Mouse (Mus musculus) hindbrain, embryonic 13.5 days (tissue): ENCODE results near the gene Gm20517. TPM values are rescaled to one million over a fixed set of nuclear protein-coding genes. Genes with fewer than 3 reads are reported as not detected.

ENCODE experiments used
- ATAC-seq: fragments of 200-750 bp; cut with Nextera tagmentation; 2 replicates; pipeline ENCODE4 v1.8.0; 2017; ENCODE audit warnings: moderate TSS enrichment; ENCODE audit not compliant: low FRiP score
- H3K27ac ChIP-seq: fragments of 300-500 bp; sonication (generic); 2 replicates; pipeline ENCODE4 v1.5.1; 2015; ENCODE audit warnings: inconsistent platforms, mild to moderate bottlenecking, moderate library complexity
- H3K27me3 ChIP-seq: fragments of 300-500 bp; sonication (generic); 2 replicates; pipeline ENCODE4 v1.6.1; 2015; ENCODE audit warnings: mild to moderate bottlenecking, inconsistent platforms
- H3K36me3 ChIP-seq: fragments of 300-500 bp; sonication (generic); 2 replicates; pipeline ENCODE4 v1.6.1; 2015; ENCODE audit warnings: mild to moderate bottlenecking, inconsistent platforms
- H3K4me1 ChIP-seq: fragments of 300-500 bp; sonication (generic); replicated peaks from 2 replicates; pipeline ENCODE4 v1.6.1; 2015; ENCODE audit warnings: inconsistent platforms
- H3K4me2 ChIP-seq: fragments of 300-500 bp; sonication (generic); 2 replicates; pipeline ENCODE4 v1.6.1; 2015; ENCODE audit warnings: inconsistent platforms, mild to moderate bottlenecking, moderate library complexity
- H3K4me3 ChIP-seq: fragments of 300-500 bp; sonication (generic); 2 replicates; pipeline ENCODE4 v1.5.1; 2015; ENCODE audit warnings: mild to moderate bottlenecking, inconsistent platforms
- H3K9ac ChIP-seq: fragments of 300-500 bp; sonication (generic); 2 replicates; pipeline ENCODE4 v1.6.1; 2015; ENCODE audit warnings: mild to moderate bottlenecking, inconsistent platforms
- H3K9me3 ChIP-seq: fragments of 300-500 bp; sonication (generic); 2 replicates; pipeline ENCODE4 v1.6.1; 2016; ENCODE audit warnings: inconsistent platforms
- WGBS: fragments of 180-500 bp; shearing (Covaris S2); methylation state at CpG from one replicate; pipeline ENCODE4 v1.1.7; 2015; 5-methylcytosine and 5-hydroxymethylcytosine counted together
- polyA plus RNA-seq: library from polyadenylated mRNA; unstranded; fragments of >200 nt; fragmentation: Nextera tagmentation; extraction: Ambion mirVana; gene quantifications from 2 replicates; pipeline ENCODE4 v1.2.1, GENCODE M21; 2015

The Gm20517 gene
- polyA plus RNA-seq, 1 experiment from 2014 or later = 2.7 TPM

DNA sequence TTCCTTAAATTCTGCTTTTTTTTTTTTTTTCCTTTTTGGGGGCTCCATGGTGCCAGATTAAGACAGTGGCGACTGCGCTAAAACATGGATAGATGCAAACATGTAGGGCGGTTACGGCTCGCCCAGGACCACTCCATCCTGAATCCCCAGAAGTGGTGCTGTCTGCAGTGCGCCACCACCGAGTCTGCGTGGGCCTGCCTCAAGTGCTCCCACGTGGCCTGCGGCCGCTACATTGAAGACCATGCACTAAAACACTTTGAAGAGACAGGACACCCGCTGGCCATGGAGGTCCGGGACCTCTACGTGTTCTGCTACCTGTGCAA is 60.6 kb downstream of the Gm20517 start:
- peak overlapping the region; percentile 72 for H3K4me2 ChIP-seq
- peak overlapping the region; percentile 66 for H3K9ac ChIP-seq
- peaks cover 19% of the 10 kb centered on the region; the same call in 1 of the 2 replicates for H3K27me3 ChIP-seq
- peaks cover 28% of the 10 kb centered on the region for H3K4me1 ChIP-seq
- peak; percentile 62 for ATAC-seq
- H3K4me3 ChIP-seq = peak overlapping the region; percentile 39
- 10% methylated on average over 14 of the region's 14 CpGs for WGBS
- no peak overlapping the region for H3K27ac ChIP-seq
- H3K9me3 ChIP-seq = no peaks in the 10 kb centered on the region
- peaks cover 17% of the 10 kb centered on the region for H3K36me3 ChIP-seq

DNA sequence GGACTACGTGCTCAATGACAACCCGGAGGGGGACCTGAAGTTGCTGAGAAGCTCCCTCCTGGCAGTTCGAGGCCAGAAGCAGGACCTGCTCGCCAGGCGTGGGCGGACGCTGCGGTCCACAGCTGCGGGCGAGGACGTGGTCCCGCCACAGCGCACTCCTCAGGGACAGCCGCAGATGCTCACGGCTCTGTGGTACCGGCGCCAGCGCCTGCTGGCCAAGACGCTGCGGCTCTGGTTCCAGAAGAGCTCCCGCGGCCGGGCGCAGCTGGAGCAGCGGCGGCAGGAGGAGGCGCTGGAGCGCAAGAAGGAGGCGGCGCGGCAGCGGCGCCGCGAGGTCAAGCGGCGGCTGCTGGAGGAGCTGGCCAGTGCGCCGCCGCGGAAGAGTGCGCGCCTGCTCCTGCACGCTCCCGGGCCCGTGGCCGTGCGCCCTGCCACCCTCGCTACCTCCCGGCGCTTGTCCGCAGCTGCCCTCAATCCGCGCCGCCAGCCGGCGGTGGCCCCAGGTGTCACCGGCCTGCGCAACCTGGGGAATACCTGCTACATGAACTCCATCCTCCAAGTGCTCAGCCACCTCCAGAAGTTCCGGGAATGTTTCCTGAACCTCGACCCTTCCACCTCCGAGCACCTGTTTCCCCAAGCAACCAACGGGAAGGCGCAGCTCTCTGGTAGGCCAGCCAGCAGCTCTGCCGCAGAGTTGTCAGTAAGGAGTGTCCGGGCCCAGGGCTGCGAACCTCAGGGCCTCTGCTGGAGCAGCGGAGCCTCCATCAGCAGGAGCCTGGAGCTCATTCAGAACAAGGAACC is 61.1 kb downstream of the Gm20517 start:
- peak; percentile 58 for ATAC-seq
- Histone ChIP-seq H3K4me2 (peak overlapping the region; percentile 72), H3K9me3 (no peaks in the 10 kb centered on the region), H3K4me3 (peak overlapping the region; percentile 39), H3K9ac (peak overlapping the region; percentile 66), H3K27ac (peak overlapping the region; percentile 44; the same call in 1 of the 2 replicates), H3K4me1 (peaks cover 28% of the 10 kb centered on the region), H3K27me3 (peaks cover 19% of the 10 kb centered on the region; the same call in 1 of the 2 replicates), H3K36me3 (peaks cover 19% of the 10 kb centered on the region)
- WGBS = 4% methylated on average over 68 of the region's 68 CpGs

DNA sequence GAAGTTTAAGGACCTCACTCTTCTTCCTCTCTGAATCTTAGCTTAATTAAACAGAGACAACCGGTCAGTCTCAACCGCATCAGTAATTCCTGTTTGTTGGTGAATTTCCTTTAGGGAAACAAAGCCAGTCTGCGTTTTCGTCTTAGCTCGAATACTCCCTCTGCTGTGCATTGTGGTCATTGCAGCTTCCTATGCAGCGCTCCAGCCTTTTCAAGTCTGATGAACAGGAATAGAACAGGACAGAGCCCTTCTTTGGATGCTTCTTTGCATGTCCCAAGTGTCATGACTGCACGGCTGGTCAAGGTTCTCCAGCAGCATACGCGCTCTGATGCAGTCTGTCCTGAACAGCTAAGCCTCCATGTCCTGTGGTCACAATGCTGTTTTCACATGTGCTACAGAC is 65.2 kb downstream of the Gm20517 start:
- no peak overlapping the region for H3K4me2 ChIP-seq
- H3K27me3 ChIP-seq = 0 out of 2 replicates have a peak, but pooled peaks cover 9% of the 10 kb centered on the region
- H3K4me3 ChIP-seq = no peak overlapping the region
- ATAC-seq = no peak
- no peak overlapping the region for H3K9ac ChIP-seq
- H3K4me1 ChIP-seq = peaks cover 18% of the 10 kb centered on the region
- no peak overlapping the region for H3K27ac ChIP-seq
- no peaks in the 10 kb centered on the region for H3K9me3 ChIP-seq
- WGBS = 20% methylated on average over 9 of the region's 9 CpGs
- peaks cover 56% of the 10 kb centered on the region for H3K36me3 ChIP-seq

DNA sequence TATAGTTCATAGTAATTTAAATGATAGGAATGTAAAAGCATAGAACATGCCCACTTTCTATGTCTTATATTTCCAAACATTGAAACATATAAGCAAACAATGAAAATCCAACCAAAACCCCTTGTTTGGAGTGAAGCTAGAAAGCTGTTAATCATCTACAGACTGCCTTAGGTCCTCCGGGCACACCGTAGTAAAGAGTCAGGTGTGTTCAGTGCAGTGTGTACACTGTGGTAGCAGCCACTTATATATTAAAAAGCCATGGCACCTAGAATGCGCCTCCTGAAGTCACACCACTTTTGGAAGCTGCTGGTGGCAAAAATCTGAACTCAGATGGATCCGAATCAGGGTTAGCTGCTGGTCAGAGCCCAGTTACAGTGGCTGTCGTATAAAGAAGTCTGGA is 66.8 kb downstream of the Gm20517 start:
- H3K36me3 ChIP-seq = peaks cover 71% of the 10 kb centered on the region
- H3K4me1 ChIP-seq = peaks cover 4% of the 10 kb centered on the region
- H3K27ac ChIP-seq = no peak overlapping the region
- no peak for ATAC-seq
- H3K9ac ChIP-seq = no peak overlapping the region
- 0 out of 2 replicates have a peak, but pooled peaks cover 3% of the 10 kb centered on the region for H3K27me3 ChIP-seq
- no peak overlapping the region for H3K4me2 ChIP-seq
- H3K9me3 ChIP-seq = no peaks in the 10 kb centered on the region
- H3K4me3 ChIP-seq = no peak overlapping the region
- 94% methylated on average over 5 of the region's 5 CpGs for WGBS

DNA sequence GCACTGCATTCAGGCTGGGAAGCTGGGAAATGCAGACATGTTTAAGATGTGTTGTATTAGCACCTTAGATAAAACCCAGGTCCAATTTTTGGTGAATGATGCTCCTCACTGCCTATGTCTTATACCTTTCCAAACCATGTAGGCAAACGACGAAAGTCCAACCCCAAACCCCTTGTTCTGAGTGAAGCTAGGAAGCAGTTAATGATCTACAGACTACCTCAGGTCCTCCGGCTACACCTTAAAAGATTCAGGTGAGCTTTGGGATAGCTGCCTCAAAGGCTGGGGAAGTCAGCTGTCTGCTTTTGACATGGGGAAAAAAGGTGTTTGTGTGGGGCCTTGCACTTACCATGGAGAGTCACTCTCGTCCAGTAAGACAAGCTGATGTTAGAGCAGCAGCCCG is 67.3 kb downstream of the Gm20517 start:
- Histone ChIP-seq H3K4me1 (0 out of 2 replicates have a peak, but pooled peaks cover 3% of the 10 kb centered on the region), H3K9ac (no peak overlapping the region), H3K27me3 (no peaks in the 10 kb centered on the region), H3K4me2 (no peak overlapping the region), H3K9me3 (no peaks in the 10 kb centered on the region), H3K27ac (no peak overlapping the region), H3K4me3 (no peak overlapping the region), H3K36me3 (peaks cover 74% of the 10 kb centered on the region)
- ATAC-seq = no peak
- 86% methylated on average over 5 of the region's 5 CpGs for WGBS

DNA sequence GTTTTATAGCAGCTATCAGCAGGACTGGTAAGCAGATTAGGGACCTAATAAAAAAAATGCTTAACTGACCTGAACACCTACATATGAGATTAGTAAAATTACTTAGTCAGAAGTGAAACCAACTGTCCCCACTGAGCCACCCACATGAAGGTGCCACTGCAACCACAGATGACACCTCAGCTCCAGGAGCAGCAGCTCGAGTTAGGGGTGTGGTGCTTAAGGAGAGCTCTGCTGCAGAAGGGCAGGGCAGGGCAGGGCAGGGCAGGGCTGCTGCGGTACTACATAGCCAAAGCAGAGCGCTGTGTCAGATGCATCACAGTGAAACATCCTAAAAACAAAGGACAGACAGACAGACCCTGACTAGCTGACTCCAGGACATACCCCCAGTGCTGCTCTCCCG is 71.4 kb downstream of the Gm20517 start:
- Histone ChIP-seq H3K9me3 (no peaks in the 10 kb centered on the region), H3K9ac (no peak overlapping the region), H3K27me3 (no peaks in the 10 kb centered on the region), H3K4me2 (no peak overlapping the region), H3K4me1 (peaks cover 15% of the 10 kb centered on the region), H3K4me3 (no peak overlapping the region), H3K27ac (no peak overlapping the region), H3K36me3 (peaks cover 80% of the 10 kb centered on the region)
- 95% methylated on average over 4 of the region's 4 CpGs for WGBS
- ATAC-seq = no peak

DNA sequence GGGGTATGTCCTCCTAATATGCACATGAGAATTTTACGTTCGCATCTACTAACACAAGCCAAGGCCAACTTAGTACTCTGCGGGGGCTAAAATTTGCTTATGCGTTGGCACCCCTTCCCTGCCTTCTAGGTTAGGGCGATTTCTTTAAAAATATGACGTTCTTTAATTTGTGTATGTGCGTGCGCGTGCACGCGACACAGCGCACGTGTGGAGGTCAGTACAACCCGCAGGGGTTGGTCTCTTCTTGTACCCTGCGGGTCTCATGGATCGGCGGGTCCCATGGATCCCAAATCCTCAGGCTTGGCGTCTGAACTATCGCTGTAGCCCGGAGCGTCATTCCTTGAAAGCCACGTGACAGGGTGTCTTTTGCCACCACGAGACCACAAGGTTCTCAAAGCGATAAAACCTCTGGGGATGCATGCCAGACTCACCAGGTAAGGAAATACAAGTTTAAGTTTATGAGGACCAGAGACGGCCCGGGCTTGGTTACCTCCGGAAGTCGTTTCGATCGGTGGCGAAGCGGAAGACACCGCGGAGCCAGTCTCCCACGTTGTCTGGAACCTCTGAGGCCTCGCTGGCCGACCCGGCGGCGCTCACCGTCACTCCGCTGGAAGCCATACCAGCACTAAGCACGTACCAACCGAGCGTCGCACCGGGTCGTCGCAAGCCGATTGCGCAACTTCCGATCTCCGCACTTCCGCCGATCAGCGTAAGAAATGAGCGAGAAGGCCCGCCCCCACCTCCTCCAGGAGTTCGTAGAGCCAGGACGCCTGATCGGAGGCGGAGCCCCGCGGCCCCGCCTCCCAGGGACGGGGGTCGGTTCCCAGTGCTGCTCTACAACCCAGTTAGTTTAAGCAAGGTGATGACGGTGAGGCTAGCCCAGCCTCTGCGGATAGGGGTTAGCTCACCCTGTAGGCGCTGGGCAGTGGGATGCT is 76.3 kb downstream of the Gm20517 start:
- Histone ChIP-seq H3K36me3 (peaks cover 35% of the 10 kb centered on the region), H3K9ac (peak overlapping the region; percentile 90), H3K9me3 (no peaks in the 10 kb centered on the region), H3K4me1 (peaks cover 34% of the 10 kb centered on the region), H3K27ac (peak overlapping the region; percentile 91), H3K27me3 (0 out of 2 replicates have a peak, but pooled peaks cover 15% of the 10 kb centered on the region), H3K4me2 (peak overlapping the region; percentile 77), H3K4me3 (peak overlapping the region; percentile 72)
- peak; percentile 92 for ATAC-seq
- WGBS = 1% methylated on average over 70 of the region's 70 CpGs

DNA sequence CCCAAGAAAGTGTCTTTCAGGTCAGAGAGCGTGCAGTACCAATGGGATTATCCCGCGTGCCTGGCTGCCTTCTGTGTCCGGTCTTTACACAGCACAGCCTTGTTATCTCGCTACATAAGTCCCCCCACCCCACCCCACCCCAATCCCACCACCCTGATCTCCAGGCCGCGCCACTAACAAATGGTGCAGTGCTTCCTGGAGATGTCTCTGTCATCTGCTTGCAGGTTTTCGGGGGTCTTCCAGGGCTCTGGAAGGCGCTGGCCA is 76.9 kb downstream of the Gm20517 start, which contains the start of gene Tomm6:
Tomm6 (minus strand) TSS at position 43 of the 264 bp plus-strand sequence.
- WGBS = 0% methylated on average over 9 of the region's 9 CpGs
- no peaks in the 10 kb centered on the region for H3K9me3 ChIP-seq
- H3K4me3 ChIP-seq = peak within 1 kb of the TSS; percentile 72
- H3K36me3 ChIP-seq = peaks cover 29% of the 10 kb centered on the region
- ATAC-seq = no peak
- H3K27me3 ChIP-seq = peaks cover 21% of the 10 kb centered on the region
- H3K27ac ChIP-seq = peak within 1 kb of the TSS; percentile 91
- H3K4me1 ChIP-seq = peaks cover 34% of the 10 kb centered on the region
- H3K9ac ChIP-seq = peak within 1 kb of the TSS; percentile 90
- H3K4me2 ChIP-seq = peak within 1 kb of the TSS; percentile 77

DNA sequence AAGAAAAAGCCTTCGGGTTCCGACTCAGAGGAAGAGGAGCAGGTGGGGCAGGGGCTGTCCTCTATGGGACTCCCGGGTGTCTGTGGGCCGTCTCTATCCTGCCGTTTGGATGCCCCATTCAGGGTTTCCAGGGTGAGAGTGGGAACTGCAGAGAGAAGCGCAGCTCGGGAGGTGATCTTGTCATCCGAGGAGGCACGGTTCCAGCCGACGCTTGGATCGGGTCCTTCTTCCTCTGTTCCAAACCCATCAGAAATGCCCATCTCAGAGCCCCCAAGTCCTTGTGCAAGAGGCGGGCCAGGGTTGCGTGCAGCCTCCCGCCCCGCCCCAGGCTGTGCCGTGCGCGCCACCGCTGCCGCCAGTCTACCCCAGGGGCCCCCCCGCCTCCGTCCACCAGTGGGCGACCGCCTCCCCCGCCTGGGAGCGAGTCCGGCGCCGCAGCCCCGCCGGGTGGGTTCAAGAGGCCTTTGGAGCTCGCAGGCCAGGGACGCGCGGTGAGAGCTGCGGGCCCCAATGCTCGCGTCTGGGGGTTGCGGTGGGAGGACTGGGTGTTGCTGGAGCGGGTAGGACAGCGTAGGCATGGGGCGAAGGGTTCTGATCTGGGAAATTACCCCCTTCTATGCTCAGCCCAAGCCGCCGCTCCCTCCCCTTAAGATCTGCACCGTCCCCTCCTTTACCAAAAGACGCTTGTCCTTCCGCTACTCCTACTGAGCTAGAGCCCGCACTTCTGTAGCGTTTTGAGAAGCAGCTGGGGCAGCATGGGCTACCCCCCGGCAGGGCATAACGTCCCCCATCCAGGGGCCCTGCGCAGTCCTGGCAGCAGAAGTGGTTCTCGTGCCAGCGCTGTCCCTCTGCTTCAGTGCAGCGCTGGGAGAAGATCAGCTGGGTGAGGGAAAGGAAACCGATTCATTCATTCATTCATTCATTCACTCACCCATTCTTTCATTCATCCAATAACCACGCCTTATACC is 77.5 kb downstream of the Gm20517 start, which contains the start of gene Frs3:
Frs3 (plus strand) TSS at position 423 of the 968 bp plus-strand sequence.
- Histone ChIP-seq H3K4me1 (peaks cover 37% of the 10 kb centered on the region), H3K36me3 (peaks cover 23% of the 10 kb centered on the region), H3K9me3 (no peaks in the 10 kb centered on the region), H3K9ac (peak within 1 kb of the TSS; percentile 90), H3K4me3 (peak within 1 kb of the TSS; percentile 72), H3K27me3 (peaks cover 26% of the 10 kb centered on the region), H3K4me2 (peak within 1 kb of the TSS; percentile 77), H3K27ac (peak within 1 kb of the TSS; percentile 91)
- ATAC-seq = peak; percentile 62
- under 1% methylated on average over 57 of the region's 58 CpGs for WGBS

DNA sequence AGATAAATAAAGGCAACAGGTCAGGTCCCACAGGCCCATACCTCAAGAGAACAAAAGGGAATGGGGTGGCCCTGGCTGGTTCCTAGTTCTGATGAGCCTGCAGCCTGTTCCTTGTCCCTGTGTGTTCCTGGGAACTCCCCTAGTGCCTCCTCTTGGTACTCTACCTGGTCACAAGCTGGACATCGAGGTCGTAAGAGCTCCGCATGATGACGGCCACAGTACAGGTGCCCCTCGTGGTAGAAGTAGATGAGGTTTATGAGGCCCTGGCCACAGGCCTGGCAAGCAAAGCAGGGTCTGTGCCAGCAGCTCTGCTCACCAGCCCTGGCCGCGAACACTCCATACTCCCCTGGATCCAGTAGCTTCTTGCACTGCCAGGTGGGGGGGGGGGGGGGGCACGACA is 78.5 kb downstream of the Gm20517 start:
- no peak for ATAC-seq
- Histone ChIP-seq H3K4me3 (peak overlapping the region; percentile 72), H3K9ac (no peak overlapping the region), H3K4me1 (peaks cover 43% of the 10 kb centered on the region), H3K36me3 (peaks cover 13% of the 10 kb centered on the region), H3K4me2 (peak overlapping the region; percentile 77), H3K9me3 (no peaks in the 10 kb centered on the region), H3K27ac (no peak overlapping the region), H3K27me3 (peaks cover 26% of the 10 kb centered on the region)
- WGBS = 83% methylated on average over 8 of the region's 8 CpGs

DNA sequence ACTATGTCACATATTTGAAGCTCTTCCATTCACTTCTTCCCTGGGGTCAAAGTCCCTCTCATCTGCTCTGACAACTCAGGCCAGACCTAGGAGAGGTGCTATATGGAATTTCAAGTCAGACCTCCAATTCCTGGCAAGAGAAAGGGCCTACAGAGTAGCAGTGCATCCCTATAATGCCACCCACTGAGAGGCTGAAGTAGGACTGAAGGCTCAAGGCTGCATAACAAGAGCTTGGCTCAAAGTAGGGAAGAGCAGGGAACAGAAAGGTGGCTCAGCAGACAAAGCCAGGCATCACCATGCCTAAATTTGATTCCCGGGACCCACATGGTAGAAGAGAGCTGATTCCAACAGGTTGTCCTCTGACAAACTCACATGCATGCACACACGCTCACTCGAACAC is 80.3 kb downstream of the Gm20517 start:
- no peaks in the 10 kb centered on the region for H3K9me3 ChIP-seq
- H3K4me3 ChIP-seq = no peak overlapping the region
- H3K4me1 ChIP-seq = peaks cover 42% of the 10 kb centered on the region
- H3K9ac ChIP-seq = no peak overlapping the region
- H3K4me2 ChIP-seq = no peak overlapping the region
- H3K36me3 ChIP-seq = no peaks in the 10 kb centered on the region
- H3K27me3 ChIP-seq = peaks cover 26% of the 10 kb centered on the region
- WGBS = 85% methylated on average over 3 of the region's 3 CpGs
- ATAC-seq = no peak
- H3K27ac ChIP-seq = no peak overlapping the region
